Mouse (Mus musculus): ENCODE measurements at regions not wholly inside any gene's neighbourhood (a gene's known extent, or its start where the extent isn't known, plus 50 kb on each side); places are given as distances from the start of the nearest gene placed in this dataset.

GRCm38 (mm10) chr3:38776743-38777366, 109.9 kb upstream of the Fat4 start:
- no peaks in the 10 kb centered on the region for H3K4me1 ChIP-seq (ENCODE audit: control insufficient read depth, insufficient read depth, low read length)
- no peak overlapping the region for H3K9ac ChIP-seq (ENCODE audit: low read depth, poor library complexity, severe bottlenecking)
- no peaks in the 10 kb centered on the region for H3K36me3 ChIP-seq (ENCODE audit: control insufficient read depth, insufficient read depth, low read length, poor library complexity, severe bottlenecking)
- no peak overlapping the region for H3K27ac ChIP-seq (ENCODE audit: insufficient read depth, low read length)
- no peak overlapping the region for H3K4me3 ChIP-seq (ENCODE audit: low read depth, low read length)
- no peak for TF ChIP-seq EP300 (IDR thresholded peaks at IDR 0.05; ENCODE audit: insufficient read depth, low read depth, low read length)
- TF ChIP-seq CTCF (IDR thresholded peaks at IDR 0.05; ENCODE audit: low read depth, low read length) = no peak
- no peak for TF ChIP-seq POLR2A (IDR thresholded peaks at IDR 0.05; ENCODE audit: insufficient read depth, low read length)
- no peaks in the 10 kb centered on the region for H3K27me3 ChIP-seq (ENCODE audit: control insufficient read depth, insufficient read depth, low read length, poor library complexity, severe bottlenecking)
- no peaks in the 10 kb centered on the region for H3K9me3 ChIP-seq (replicated peaks; ENCODE audit: control insufficient read depth, insufficient read depth, low read length, poor library complexity, severe bottlenecking)

GRCm38 (mm10) chr3:38754632-38755123, 132.1 kb upstream of the Fat4 start:
- H3K4me3 ChIP-seq (ENCODE audit: low read depth, low read length) = no peak overlapping the region
- H3K36me3 ChIP-seq (ENCODE audit: control insufficient read depth, insufficient read depth, low read length, poor library complexity, severe bottlenecking) = no peaks in the 10 kb centered on the region
- no peaks in the 10 kb centered on the region for H3K27me3 ChIP-seq (ENCODE audit: control insufficient read depth, insufficient read depth, low read length, poor library complexity, severe bottlenecking)
- TF ChIP-seq EP300 (IDR thresholded peaks at IDR 0.05; ENCODE audit: insufficient read depth, low read depth, low read length) (no peak), CTCF (IDR thresholded peaks at IDR 0.05; ENCODE audit: low read depth, low read length) (no peak)
- H3K4me1 ChIP-seq (ENCODE audit: control insufficient read depth, insufficient read depth, low read length) = no peaks in the 10 kb centered on the region
- H3K27ac ChIP-seq (ENCODE audit: insufficient read depth, low read length) = no peak overlapping the region
- H3K9me3 ChIP-seq (replicated peaks; ENCODE audit: control insufficient read depth, insufficient read depth, low read length, poor library complexity, severe bottlenecking) = no peaks in the 10 kb centered on the region
- H3K9ac ChIP-seq (ENCODE audit: low read depth, poor library complexity, severe bottlenecking) = no peak overlapping the region

GRCm38 (mm10) chr3:38753446-38754205, 133.1 kb upstream of the Fat4 start:
- Histone ChIP-seq H3K9ac (ENCODE audit: low read depth, poor library complexity, severe bottlenecking) (no peak overlapping the region), H3K9me3 (replicated peaks; ENCODE audit: control insufficient read depth, insufficient read depth, low read length, poor library complexity, severe bottlenecking) (no peaks in the 10 kb centered on the region), H3K4me3 (ENCODE audit: low read depth, low read length) (no peak overlapping the region), H3K27ac (ENCODE audit: insufficient read depth, low read length) (no peak overlapping the region), H3K27me3 (ENCODE audit: control insufficient read depth, insufficient read depth, low read length, poor library complexity, severe bottlenecking) (no peaks in the 10 kb centered on the region), H3K36me3 (ENCODE audit: control insufficient read depth, insufficient read depth, low read length, poor library complexity, severe bottlenecking) (no peaks in the 10 kb centered on the region), H3K4me1 (ENCODE audit: control insufficient read depth, insufficient read depth, low read length) (no peaks in the 10 kb centered on the region)
- TF ChIP-seq POLR2A (IDR thresholded peaks at IDR 0.05; ENCODE audit: insufficient read depth, low read length) = no peak
- TF ChIP-seq EP300 (IDR thresholded peaks at IDR 0.05; ENCODE audit: insufficient read depth, low read depth, low read length) = no peak
- TF ChIP-seq CTCF (IDR thresholded peaks at IDR 0.05; ENCODE audit: low read depth, low read length) = no peak

GRCm38 (mm10) chr3:38742155-38742554, 144.6 kb upstream of the Fat4 start:
- TF ChIP-seq EP300 (IDR thresholded peaks at IDR 0.05; ENCODE audit: insufficient read depth, low read depth, low read length) (no peak), CTCF (IDR thresholded peaks at IDR 0.05; ENCODE audit: low read depth, low read length) (no peak)
- Histone ChIP-seq H3K27ac (ENCODE audit: insufficient read depth, low read length) (no peak overlapping the region), H3K4me1 (ENCODE audit: control insufficient read depth, insufficient read depth, low read length) (no peaks in the 10 kb centered on the region), H3K9me3 (replicated peaks; ENCODE audit: control insufficient read depth, insufficient read depth, low read length, poor library complexity, severe bottlenecking) (0 out of 2 replicates have a peak, but pooled peaks cover 4% of the 10 kb centered on the region), H3K9ac (ENCODE audit: low read depth, poor library complexity, severe bottlenecking) (no peak overlapping the region), H3K4me3 (ENCODE audit: low read depth, low read length) (no peak overlapping the region), H3K36me3 (ENCODE audit: control insufficient read depth, insufficient read depth, low read length, poor library complexity, severe bottlenecking) (no peaks in the 10 kb centered on the region), H3K27me3 (ENCODE audit: control insufficient read depth, insufficient read depth, low read length, poor library complexity, severe bottlenecking) (no peaks in the 10 kb centered on the region)

GRCm38 (mm10) chr3:38722606-38723005, 164.1 kb upstream of the Fat4 start:
- H3K27me3 ChIP-seq (ENCODE audit: control insufficient read depth, insufficient read depth, low read length, poor library complexity, severe bottlenecking) = no peaks in the 10 kb centered on the region
- no peak overlapping the region for H3K9ac ChIP-seq (ENCODE audit: low read depth, poor library complexity, severe bottlenecking)
- TF ChIP-seq EP300 (IDR thresholded peaks at IDR 0.05; ENCODE audit: insufficient read depth, low read depth, low read length) = no peak
- TF ChIP-seq CTCF (IDR thresholded peaks at IDR 0.05; ENCODE audit: low read depth, low read length) = no peak
- no peak for TF ChIP-seq POLR2A (IDR thresholded peaks at IDR 0.05; ENCODE audit: insufficient read depth, low read length)
- no peak overlapping the region for H3K27ac ChIP-seq (ENCODE audit: insufficient read depth, low read length)
- no peak overlapping the region for H3K4me3 ChIP-seq (ENCODE audit: low read depth, low read length)
- H3K9me3 ChIP-seq (replicated peaks; ENCODE audit: control insufficient read depth, insufficient read depth, low read length, poor library complexity, severe bottlenecking) = no peaks in the 10 kb centered on the region; the same call in 1 of the 2 replicates
- H3K4me1 ChIP-seq (ENCODE audit: control insufficient read depth, insufficient read depth, low read length) = no peaks in the 10 kb centered on the region
- no peaks in the 10 kb centered on the region for H3K36me3 ChIP-seq (ENCODE audit: control insufficient read depth, insufficient read depth, low read length, poor library complexity, severe bottlenecking)
